Mouse (Mus musculus) retina, postnatal 1 day (tissue): ENCODE results near the gene Mid1.

Source experiments
- DNase-seq: peaks from one replicate; pipeline ENCODE4 v3.0.0-alpha.2; 2012

Gene Mid1

GRCm38 (mm10) chrX:169685131-169685530 lies at the start of gene Mid1:
TSS of gene Mid1 (plus strand) at chrX:169685199.
- peak; percentile 21 for DNase-seq

GRCm38 (mm10) chrX:169673056-169673455 lies 11.9 kb upstream of the Mid1 start:
- no peak for DNase-seq

- no peak for DNase-seq
These were observed 8.7 kb upstream of the Mid1 start for GRCm38 (mm10) chrX:169676313-169676712.

- no peak for DNase-seq
These were observed 732 bp downstream of the Mid1 start for GRCm38 (mm10) chrX:169685731-169686130.

- peak; percentile 33 for DNase-seq
These were observed 6.2 kb downstream of the Mid1 start for GRCm38 (mm10) chrX:169691217-169691616.

GRCm38 (mm10) chrX:169691675-169692074 lies 6.7 kb downstream of the Mid1 start:
- DNase-seq, result peak; percentile 2

GRCm38 (mm10) chrX:169692225-169692909 lies 7.4 kb downstream of the Mid1 start:
- no peak for DNase-seq

- DNase-seq, result no peak
These were observed 19.1 kb downstream of the Mid1 start for GRCm38 (mm10) chrX:169704016-169704602.

- DNase-seq, result no peak
These were observed 38.5 kb downstream of the Mid1 start for GRCm38 (mm10) chrX:169723511-169723910.

- DNase-seq, result peak; percentile 2
These were observed 50.5 kb downstream of the Mid1 start for GRCm38 (mm10) chrX:169735387-169735969.

- DNase-seq, result no peak
These were observed 73.0 kb downstream of the Mid1 start for GRCm38 (mm10) chrX:169758001-169758400.

GRCm38 (mm10) chrX:169779535-169779934 lies 94.5 kb downstream of the Mid1 start, which contains the start of gene 4933400A11Rik:
TSS of gene 4933400A11Rik (minus strand) at chrX:169779635.
- no peak for DNase-seq

- no peak for DNase-seq
These were observed 104.7 kb downstream of the Mid1 start for GRCm38 (mm10) chrX:169789702-169790101.

- peak; percentile 83 for DNase-seq
These were observed 107.9 kb downstream of the Mid1 start for GRCm38 (mm10) chrX:169792879-169793278.

- DNase-seq, result no peak
These were observed 109.4 kb downstream of the Mid1 start for GRCm38 (mm10) chrX:169794421-169794820.

- DNase-seq, result no peak
These were observed 109.9 kb downstream of the Mid1 start for GRCm38 (mm10) chrX:169794831-169795311.

GRCm38 (mm10) chrX:169797148-169797547 lies 112.1 kb downstream of the Mid1 start:
- peak; percentile 16 for DNase-seq

GRCm38 (mm10) chrX:169798987-169799680 lies 114.1 kb downstream of the Mid1 start:
- DNase-seq, result peak; percentile 65

- no peak for DNase-seq
These were observed 115.2 kb downstream of the Mid1 start for GRCm38 (mm10) chrX:169800238-169800637.

- no peak for DNase-seq
These were observed 120.8 kb downstream of the Mid1 start for GRCm38 (mm10) chrX:169805791-169806190.

GRCm38 (mm10) chrX:169807744-169808143 lies 122.7 kb downstream of the Mid1 start:
- DNase-seq, result no peak

GRCm38 (mm10) chrX:169811318-169811717 lies 126.3 kb downstream of the Mid1 start:
- no peak for DNase-seq

GRCm38 (mm10) chrX:169811783-169812182 lies 126.8 kb downstream of the Mid1 start:
- DNase-seq, result no peak
